Comparison of ENCODE assay signal across 13 mouse cellular contexts in genomic region chr10:55257351-55257750, GRCm38 (mm10).
"Had no signal": no experiment of that assay in that cellular context is flagged by ENCODE, and none has a peak within 500 bp of the region (broad histone marks: within the 10 kb centered on the region; RNA-seq: fewer than 3 reads in every experiment).

No protein-coding gene starts in this region.

- H3K4me2 ChIP-seq: limb, embryonic 13.5 days; liver, embryonic 13.5 days; midbrain, embryonic 11.5 days had no signal

- H3K27ac ChIP-seq: kidney, postnatal 0 days; limb, embryonic 13.5 days; liver, embryonic 13.5 days; stomach, postnatal 0 days had no signal

- H3K9ac ChIP-seq: limb, embryonic 13.5 days; liver, embryonic 13.5 days had no signal

- H3K9me3 ChIP-seq: limb, embryonic 13.5 days; liver, embryonic 13.5 days had no signal

- H3K36me3 ChIP-seq: limb, embryonic 13.5 days; liver, embryonic 13.5 days had no signal

- H3K4me1 ChIP-seq: limb, embryonic 13.5 days; liver, embryonic 13.5 days had no signal

- H3K4me3 ChIP-seq: limb, embryonic 13.5 days; liver, embryonic 13.5 days had no signal

- DNase-seq: kidney, adult 11 months; kidney, adult 9 months; kidney, postnatal 36 days; layer of hippocampus, adult 9-11 months; layer of hippocampus, postnatal 36 days; liver, embryonic 13.5 days; lung, adult 18-20 months; thymus, postnatal 4 days had no signal

- ATAC-seq: midbrain, embryonic 16.5 days had no signal

- H3K27me3 ChIP-seq: limb, embryonic 13.5 days; liver, embryonic 13.5 days had no signal
